In the genomic region with DNA sequence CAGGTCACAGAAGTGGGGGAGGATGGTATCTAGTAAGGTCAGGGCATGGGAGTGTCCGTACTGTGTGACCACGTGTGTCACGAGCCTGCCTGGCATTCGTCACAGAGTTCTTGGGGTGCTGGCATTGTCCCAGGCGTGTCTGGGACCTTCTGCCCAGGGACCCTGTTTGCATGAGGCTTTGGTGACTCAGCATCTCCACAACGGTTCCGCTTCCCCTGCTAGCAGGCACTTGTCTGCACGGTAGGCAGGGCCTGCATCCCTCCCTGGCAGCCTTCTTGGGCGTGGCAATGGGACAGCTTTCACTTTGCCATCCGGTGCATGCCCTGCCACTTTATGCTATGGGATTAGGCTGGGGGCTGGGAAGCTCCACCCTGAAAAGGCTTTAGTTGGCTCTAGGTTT, we compare ENCODE assay signal across 1 mouse cellular context.
TF ChIP-seq lines count a peak whose summit lies in the region.

No protein-coding gene starts in this region.

TF ChIP-seq in MEL, 35 proteins besides CTCF, POLR2A, EP300 and RAD21 (continued from another document):
- no peak; the same call in 1 of the 2 replicates for TF ChIP-seq SMC3 (IDR thresholded peaks at IDR 0.05; ENCODE audit: low read depth, low read length)
- no peak for TF ChIP-seq ZC3H11A (IDR thresholded peaks at IDR 0.05; ENCODE audit: low read depth, low read length)
- TF ChIP-seq BHLHE40 (IDR thresholded peaks at IDR 0.05; ENCODE audit: borderline replicate concordance, low read depth, low read length): peak; percentile 80; the same call in 1 of the 2 replicates
- TF ChIP-seq GABPA (IDR thresholded peaks at IDR 0.05; ENCODE audit: low read depth, low read length): peak; percentile 93
- no peak for TF ChIP-seq UBTF (IDR thresholded peaks at IDR 0.05; ENCODE audit: borderline replicate concordance, insufficient read depth, low read depth, low read length)
- TF ChIP-seq GATA1 (IDR thresholded peaks at IDR 0.05; ENCODE audit: low read depth, low read length): no peak
- peak; percentile 78 for TF ChIP-seq SIN3A (IDR thresholded peaks at IDR 0.05; ENCODE audit: low read length)
- peak; percentile 71 for TF ChIP-seq USF1 (IDR thresholded peaks at IDR 0.05; ENCODE audit: low read depth, low read length)
- peak; percentile 79; the same call in 1 of the 2 replicates for TF ChIP-seq MYC (IDR thresholded peaks at IDR 0.05; ENCODE audit: low read depth, low read length)
- peak; percentile 85 for TF ChIP-seq MAFK (IDR thresholded peaks at IDR 0.05; ENCODE audit: borderline replicate concordance, low read depth, low read length)
- TF ChIP-seq TAL1 (IDR thresholded peaks at IDR 0.05; ENCODE audit: low read length): peak; percentile 53
- 0 out of 2 replicates have a peak, but pooled peaks have one; percentile 5 for TF ChIP-seq MEF2A (IDR thresholded peaks at IDR 0.05; ENCODE audit: extremely low read depth, insufficient replicate concordance, low read depth, low read length, poor library complexity, severe bottlenecking)
- TF ChIP-seq TCF12 (IDR thresholded peaks at IDR 0.05; ENCODE audit: low read depth, low read length): peak; percentile 40; the same call in 1 of the 2 replicates
